Mouse (Mus musculus) cortical plate, adult 2 months (tissue): Measurements from ENCODE around the gene Irf2.

Experiments
- CTCF ChIP-seq: fragments of 200-500 bp; IDR thresholded peaks from 2 replicates; pipeline ENCODE4 v1.5.1; 2011; ENCODE audit warnings: mild to moderate bottlenecking, control low read depth, low read length; ENCODE audit not compliant: insufficient read depth; ENCODE audit errors: extremely low read depth
- POLR2A ChIP-seq: fragments of 200-500 bp; IDR thresholded peaks from 2 replicates; pipeline ENCODE4 v1.6.1; 2011; ENCODE audit warnings: mild to moderate bottlenecking, low read length, control low read depth; ENCODE audit not compliant: insufficient read depth; ENCODE audit errors: extremely low read depth

DNA sequence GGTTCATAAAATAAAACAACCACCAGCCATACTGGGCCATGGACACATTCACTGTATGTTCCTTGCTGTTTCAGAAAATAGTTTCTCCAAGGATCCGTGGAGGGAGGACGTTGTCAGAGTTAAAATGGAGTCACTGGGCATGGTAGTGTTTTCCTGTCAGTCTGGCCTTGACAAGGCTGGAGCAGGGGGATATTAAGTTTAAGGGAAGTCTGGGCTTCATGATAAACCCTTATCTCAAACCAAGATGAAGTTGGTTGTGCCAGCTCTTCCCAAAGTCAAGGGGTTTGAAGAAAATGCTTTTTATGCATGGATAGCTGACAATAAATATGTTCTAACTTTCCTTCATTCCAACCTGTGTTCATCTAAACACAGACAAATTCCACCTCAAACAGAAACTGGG lies 72.4 kb downstream of the Irf2 start:
- TF ChIP-seq CTCF (no peak), POLR2A (no peak)
